Mouse (Mus musculus) adrenal gland, postnatal 14 days (tissue): ENCODE measurements around the gene Syvn1. TPM values are rescaled to one million over a fixed set of nuclear protein-coding genes. Genes with fewer than 3 reads are reported as not detected.

Experiments used
- DNase-seq: peaks from one replicate; pipeline ENCODE4 v3.0.0; 2021; ENCODE audit warnings: mixed read lengths
- long read RNA-seq, 2 experiments: library from polyadenylated mRNA; stranded (forward); transcript quantifications; one replicate each; pipeline ENCODE4 v2.0.0; 2021
- total RNA-seq: library from RNA; stranded (reverse); gene quantifications from 2 replicates; pipeline ENCODE4 v1.2.3, GENCODE M21; 2021

Gene Syvn1
- total RNA-seq: 53.2 and 54.8 TPM in 2 replicates
- long read RNA-seq, experiment 1, transcript Syvn1-204 (16 exons, 3,464 nt): major isoform, 10 of 35 reads
- long read RNA-seq, experiment 1, partial matches to known transcripts: 16 of 35 reads
- long read RNA-seq, experiment 1, other reads (novel, unspliced or antisense): 9 of 35 reads
- long read RNA-seq, experiment 2, partial matches to known transcripts: 7 of 20 reads
- long read RNA-seq, experiment 2, other reads (novel, unspliced or antisense): 10 of 20 reads

DNA sequence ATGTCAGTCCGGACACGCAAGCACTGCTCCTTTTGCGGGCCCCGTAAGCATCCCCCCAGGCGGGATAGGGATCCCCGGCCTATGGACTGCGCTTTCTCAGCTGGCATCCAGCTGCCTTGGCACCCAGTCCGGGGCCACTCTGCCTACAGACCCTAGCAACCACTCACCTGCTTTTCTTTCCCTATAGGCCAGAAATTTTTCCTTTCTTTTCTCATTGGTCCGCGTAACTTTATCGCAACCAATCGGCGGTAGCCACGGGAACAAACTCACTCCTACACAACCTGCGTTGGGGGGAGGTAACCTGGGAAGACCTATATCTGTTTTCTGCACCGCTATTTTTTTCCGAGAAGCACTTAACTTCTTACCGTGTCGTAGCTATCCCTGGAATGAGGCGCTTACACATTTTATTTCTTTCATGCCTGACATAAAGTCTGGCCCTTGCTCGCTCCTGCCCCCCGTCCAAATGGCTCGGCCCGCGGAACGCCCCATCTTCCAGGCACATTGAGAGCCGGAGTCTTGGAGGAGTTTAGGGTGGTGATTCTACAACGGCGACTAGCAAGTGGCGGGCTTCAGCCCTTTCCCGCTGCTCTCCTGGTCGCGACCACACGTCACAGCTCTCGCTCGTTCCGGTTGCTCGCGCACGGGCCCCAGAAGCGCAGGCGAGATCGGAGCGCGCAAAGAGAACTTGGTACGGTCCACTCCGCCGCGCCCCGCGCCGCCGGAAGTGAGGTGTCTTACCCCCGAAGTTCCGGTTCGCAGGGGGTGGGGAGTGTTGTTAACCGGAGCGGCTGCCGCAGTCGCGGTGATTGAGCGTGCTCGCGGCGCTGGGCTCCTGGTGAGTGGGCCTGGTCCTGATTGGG, at the start of gene Syvn1:
Gene Syvn1, plus strand, starts transcription at position 283 of the 860 bp plus-strand sequence.
- peak; percentile 94 for DNase-seq

DNA sequence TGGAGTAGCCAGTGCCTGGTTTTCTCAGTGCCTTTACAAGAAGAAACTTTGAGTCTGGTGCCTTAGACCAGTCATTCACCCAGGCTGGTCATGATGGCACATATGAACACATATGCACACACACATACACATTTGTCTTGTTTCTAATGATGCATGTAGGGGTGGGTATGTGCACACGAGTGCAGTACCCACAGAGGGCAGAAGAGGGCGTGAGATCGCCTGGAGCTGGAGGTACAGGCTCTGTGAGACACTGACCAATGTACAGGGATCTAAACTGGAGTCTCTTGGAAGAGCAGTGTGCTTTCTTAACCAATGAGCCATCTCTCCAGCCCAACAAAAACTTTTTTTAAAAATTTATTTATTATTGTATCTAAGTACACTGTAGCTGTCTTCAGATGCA, 48.2 kb upstream of the Syvn1 start:
- no peak for DNase-seq

DNA sequence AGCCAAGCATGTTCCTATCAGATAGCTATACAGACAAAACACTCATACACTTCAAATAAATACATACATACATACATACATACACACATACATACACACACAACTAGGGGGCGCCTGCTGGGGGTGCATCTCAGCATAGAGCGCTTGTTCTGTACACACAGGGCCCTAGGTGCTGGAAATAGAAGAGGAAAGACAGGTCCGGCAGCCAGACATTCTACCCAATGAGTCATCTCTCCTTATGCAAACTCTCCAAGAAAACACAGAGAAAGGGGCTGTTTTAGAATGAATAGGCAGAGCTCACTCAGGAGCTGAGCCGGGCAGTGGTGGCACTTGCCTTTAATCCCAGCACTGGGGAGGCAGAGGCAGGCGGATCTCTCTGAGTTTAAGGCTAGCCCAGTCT, 46.4 kb upstream of the Syvn1 start:
- DNase-seq: no peak

DNA sequence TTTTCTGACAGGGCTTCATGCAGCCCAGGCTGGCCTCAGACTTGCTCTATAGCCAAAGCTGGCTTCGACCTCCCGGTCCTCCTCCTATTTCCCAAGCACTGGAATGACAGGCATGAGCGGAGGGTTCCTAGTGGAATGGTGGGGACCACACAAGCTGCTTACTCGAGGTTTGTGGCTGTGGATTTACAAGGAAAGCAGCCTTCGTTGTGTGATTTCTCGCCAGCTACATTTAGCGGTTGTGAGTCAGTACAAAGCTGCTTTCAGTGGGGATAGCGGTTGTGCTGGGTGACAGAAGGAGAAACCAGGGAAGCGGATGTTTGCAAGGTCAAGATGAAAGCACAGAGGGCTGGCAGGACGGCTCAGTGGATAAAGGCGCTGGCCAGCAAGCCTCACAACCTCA, 40.8 kb upstream of the Syvn1 start:
- DNase-seq: no peak

DNA sequence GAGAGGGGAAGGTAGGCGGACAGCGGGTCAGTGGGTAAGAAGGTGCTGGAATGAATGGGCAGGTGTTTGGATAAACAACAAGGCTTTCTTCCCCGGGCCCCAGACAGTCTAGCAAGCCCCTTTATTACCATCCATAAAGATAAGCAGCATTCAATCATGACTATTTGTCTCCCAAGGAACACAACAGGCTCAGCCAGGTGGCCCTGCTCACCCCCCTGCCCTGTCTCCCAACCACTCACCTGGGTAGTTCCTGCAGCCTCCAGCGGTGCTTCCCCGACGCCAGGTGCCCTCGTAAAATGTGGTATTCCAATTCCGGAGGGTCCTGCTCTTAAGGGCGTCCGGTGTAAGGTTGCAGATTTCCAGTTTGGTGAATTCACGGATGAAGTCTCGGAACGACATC, 39.4 kb upstream of the Syvn1 start:
- DNase-seq: no peak

DNA sequence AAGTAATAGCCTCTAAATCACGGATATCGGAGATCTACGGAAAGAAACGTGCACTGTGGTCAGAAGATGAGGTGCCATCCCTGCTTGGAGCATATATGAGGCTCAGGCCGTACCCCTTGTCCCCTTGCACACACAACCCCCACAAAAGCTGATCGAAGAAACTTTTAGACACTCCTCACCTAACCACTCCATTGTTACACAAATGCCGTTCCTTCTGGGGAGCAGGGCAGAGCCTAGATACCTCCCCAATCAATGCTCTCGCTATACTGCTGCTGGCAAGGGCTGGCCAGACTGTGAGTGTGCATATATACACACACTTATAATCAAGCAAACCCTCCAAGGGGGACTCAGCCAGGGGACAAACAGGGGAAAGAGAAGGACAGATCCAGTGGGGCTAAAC, 37.2 kb upstream of the Syvn1 start:
- DNase-seq: no peak

DNA sequence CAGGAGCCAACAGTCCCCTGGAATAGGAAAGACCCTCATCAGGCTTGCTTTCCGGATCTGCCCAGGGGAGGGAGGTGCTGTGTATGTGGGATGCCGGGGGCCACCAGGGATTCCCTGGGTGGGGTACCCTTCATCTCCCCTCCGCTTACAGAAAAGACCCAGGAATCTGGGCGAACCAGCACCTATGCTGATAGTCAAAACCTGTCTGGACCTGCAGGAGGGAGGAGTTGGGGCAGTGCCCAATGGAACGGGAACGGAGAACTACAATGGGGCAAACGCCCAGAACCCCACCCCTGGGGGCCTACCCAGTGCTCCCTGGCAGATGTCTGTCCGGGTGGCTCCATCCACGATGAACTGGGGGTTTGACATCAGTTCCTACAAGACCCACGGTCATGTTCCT, 32.7 kb upstream of the Syvn1 start:
- DNase-seq: no peak

DNA sequence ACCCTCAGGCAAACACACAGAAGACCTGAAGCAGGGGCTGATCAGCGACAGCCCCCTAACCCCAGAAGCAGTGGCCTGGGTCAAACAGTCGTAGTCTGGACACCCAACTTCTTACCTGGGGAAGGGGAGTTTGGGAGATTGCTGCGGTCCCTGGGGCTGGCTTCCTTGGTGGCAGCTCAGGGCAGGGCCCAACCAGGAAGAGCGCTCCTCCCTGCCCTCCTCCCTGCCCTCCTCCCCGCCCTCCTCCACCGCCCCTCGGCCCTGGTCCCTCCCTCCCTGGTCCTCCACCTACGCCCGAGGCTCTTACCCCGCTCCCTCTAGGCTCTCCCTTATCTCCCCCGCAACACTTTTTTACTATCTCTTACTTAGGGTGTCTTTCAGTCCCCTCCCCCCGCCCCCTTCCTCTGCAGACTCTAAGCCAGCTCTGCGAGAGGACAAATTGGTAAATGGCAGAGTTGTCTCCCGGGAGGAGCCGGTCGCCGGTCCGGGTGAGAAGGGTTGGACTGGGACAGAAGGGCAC, 31.3 kb upstream of the Syvn1 start:
- peak; percentile 74 for DNase-seq

DNA sequence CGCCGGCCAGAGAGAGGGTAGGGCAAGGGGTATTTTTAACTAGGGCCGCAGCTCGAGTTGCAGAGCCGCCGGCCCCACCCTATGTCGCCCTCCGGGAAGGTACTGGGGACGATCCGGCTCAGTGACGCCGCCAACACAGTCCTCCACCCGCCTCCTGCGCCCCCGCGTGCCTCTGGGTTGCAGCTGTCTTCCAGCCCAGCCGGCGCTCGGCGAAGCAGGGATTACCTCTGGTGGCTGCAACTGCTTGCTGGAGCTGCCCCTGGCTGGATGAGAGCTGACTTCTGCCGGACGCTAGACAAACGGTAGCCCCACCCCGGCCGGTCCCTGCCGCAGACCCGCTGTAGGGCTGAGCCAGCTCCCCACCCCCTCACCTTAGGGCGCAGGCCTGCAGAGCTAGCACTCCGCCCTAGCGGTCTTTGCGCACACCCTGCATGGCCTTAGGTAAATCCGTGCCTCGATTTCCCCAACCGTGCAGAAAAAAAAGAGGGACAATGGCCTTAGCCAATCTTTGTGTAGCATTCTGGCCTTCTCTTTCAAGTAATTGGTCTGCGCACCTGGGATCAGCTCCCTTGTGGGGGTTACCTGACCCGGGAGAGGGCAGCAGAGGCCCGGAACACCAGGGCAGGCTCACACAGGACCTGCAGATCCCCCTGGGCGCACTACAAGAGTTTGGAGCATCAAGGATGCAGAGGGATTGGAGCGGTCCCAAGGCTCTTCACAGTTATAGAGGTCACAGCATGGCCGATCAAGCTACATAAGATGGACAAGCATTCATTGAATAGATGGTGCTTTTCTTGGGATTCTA, 30.7 kb upstream of the Syvn1 start, which contains the start of gene Capn1:
Gene Capn1, minus strand, starts transcription at position 387 of the 805 bp plus-strand sequence.
- DNase-seq: peak; percentile 88

DNA sequence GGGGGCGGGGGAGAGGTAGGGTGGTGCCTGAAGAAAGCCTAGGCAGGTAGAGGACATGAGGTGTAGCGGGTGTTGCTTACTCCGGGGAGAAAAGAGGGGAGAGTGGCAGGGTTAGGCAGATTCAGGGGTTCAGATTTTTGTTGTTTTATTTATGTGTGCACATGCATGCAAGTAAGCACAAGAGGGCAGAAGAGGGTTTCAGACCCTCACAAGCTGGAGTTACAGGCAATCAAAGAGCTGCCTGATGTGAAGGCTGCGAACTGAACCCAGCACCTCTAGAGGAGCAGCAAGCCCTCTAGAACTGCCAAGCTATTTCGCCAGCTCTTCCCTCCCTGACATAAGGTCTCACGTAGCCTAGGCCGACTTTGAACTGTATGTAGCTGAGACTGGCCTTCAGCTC, 29.8 kb upstream of the Syvn1 start:
- peak; percentile 18 for DNase-seq

DNA sequence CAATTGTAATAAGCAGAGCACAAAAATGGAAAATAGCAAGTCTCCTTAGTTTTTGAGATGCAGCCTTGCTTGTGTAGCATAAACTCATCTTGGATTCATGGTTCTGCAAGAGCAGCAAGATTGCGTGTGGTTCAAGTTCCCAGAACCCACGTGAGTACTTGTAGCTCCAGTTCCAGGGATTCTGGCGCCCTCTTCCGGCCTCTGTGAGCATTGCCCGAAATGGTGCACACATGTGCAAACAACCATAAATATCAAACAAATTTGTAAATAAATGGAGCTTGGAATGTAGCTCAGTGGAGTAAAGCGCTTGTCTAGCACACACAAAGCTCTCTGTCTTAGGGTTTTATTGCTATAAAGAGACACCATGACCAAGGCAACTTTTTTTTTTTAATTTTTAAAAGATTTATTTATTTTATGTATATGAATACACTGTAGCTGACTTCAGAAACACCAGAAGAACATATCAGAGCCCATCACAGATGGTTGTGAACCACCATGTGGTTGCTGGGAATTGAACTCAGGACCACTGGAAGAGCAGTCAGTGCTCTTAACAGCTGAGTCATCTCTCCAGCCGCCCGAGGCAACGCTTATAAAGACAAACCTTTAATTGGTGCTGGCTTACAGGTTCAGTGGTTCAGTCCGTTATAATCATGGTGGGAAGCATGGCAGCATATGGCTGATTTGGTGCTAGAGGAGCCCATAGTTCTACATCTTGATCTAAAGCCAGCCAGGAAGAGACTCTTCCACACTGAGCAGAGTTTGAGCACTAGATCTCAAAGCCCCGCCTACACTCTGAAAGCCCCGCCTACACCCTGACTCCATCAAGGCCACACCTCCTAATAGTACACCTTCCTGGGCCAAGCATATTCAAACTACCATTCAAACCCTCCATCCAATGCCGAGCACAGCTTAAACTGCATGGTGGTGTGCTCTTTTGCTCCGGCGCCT, 28.0 kb upstream of the Syvn1 start:
- DNase-seq: peak; percentile 94

DNA sequence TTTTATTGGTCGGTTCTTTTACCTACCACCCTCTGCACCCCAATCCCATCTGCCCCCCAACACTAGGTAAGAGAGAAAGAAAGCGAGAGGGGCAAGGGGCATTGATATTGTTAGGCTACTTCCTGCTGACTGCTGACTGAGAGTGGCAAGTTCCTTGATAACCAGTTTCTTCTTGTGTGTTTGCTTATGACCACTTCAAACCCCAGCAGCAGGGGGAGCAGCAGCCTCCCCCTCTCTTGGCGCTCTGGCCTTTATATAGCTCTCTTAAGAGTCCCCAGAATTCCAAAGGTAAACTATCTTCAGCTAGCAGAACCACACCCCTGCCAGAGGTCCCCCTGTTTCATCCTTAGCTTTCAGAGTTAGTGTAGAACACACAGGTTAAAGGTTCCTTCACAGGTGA, 26.1 kb upstream of the Syvn1 start:
- DNase-seq: no peak

DNA sequence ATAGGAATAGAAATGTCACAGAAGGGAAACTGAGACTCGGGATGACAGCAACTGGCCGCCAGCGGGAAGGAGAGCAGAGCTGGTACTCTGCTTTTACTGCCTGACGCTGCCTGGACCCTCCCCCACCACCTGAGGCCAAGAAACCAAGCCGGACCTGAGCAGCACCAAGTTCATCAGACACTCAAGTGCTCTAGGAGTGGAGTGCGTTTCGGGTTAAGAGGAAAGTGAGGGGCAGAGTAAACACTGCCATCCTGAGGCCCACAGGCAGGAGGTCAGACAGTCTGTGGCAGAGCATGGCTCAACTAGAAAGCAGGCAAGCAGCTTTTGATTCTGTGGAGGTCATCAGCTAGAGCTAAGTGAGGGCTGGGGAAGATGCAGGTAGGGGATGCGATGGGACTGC, 23.3 kb upstream of the Syvn1 start:
- DNase-seq: no peak

DNA sequence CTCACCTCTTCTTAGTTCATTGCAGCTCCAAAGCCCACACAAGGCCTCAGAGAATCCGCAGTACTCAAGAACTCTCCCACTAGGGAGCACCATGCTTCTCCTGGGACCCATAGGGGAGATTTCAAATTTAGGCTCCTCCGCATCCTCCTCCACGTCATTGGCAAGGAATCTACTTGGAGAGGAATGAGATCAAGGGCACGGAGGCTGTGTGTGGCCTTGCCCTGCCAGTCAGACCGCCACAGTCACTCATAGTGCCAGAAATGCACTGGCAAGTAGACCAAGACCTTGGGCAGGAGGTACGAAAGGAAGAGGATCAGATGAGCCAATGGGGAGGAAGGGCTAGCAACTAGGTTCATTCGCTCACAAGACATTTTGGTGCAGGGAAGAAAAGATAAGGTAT, 22.4 kb upstream of the Syvn1 start:
- peak; percentile 81 for DNase-seq

DNA sequence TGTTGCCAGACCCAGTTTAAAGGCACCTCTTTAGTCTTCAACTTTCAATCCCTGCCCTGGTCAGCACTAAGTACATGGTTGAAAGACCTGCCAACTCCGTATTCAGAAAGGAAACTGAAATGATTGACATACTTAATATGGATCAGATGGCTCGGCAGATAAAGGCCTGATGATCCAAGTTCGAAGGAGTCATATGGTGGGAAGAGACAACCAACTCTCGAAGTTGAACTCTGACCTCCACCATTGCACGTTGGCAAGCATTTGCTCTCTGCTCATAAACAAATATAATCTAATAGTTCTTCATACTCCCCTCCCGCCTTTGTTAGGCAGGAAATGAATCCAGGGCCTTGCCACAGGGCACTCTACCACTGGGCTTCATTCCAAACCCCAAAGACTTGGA, 17.4 kb upstream of the Syvn1 start:
- DNase-seq: no peak

DNA sequence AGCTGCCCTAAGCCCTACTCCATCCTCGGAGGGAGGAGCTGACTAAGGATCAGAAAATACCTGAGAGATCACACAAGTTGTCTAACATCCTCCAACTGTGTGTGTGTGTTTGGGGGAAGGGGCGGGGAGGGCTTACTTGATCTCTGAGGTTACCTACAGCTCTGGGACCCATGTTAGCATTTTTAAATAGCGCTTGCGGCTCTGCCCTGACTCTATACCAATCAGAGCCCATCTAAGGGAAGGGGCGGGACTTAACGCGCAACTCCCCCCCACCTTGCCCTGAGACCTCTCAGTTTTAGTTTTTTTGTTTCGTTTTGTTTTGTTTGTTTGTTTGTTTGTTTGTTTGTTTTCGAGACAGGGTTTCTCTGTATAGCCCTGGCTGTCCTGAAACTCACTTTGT, 16.9 kb upstream of the Syvn1 start:
- DNase-seq: no peak

DNA sequence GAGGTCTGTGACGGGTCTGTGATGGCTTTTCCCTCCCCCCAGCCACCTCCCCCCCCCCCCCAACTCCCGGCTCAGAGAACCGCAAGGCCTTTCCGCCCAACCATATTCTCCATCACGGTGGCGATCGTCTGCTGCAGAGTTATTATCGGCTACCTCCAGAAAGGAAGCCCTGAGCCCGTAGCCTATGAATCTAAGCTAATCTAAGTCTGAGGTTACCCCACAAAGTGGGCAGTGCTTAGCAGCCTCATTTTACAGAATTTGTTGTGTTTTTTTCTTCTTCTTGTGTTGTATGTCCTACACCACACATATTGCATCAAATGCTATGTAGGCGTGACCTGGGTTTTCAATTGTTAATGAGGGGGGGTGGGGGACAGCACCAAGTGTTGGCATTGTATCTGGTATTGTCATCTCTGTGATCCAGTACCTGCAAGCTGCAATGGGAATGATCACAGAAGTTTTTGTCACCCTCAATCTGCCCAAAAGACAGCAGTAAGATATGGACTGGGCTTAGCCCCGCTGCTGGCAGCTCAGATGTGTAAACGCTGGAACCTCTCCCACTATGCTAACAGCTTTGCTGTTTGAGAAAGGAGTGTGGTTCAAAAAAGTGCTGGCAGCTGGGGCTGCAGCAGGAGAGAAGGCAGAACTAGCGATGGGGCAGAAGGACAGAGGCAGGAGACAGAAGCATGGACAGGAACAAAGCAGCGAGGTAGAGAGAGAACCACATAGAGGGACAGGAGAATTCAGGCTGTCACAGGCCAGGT, 15.7 kb upstream of the Syvn1 start:
- no peak for DNase-seq

DNA sequence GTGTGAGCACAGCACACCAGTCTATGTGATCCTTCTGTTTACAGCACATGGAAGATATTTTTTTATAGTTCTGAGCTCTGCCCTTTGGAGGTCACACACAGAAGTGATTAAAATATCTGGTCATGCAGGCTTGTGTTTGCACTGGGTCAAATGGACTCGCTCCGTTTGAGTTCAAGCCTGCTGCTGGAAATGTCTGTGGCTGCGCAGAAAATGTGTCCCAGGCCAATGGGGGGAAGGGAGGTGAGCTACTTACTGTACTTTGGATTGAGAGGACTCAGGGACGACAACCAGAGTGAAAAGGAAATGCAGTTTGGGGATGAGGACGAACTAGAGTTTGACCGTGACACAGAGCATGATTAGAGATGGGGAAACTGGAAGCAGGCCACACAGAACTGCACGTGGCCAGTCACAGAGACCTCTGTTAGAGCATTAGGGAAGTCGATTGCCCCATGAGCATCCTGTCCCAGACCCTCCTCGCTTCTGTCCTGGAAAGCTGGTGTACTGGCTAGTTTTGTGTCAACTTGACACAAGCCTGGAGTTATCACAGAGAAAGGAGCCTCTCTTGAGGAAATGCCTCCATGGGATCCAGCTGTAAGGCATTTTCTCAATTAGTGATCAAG, 10.3 kb upstream of the Syvn1 start:
- no peak for DNase-seq

DNA sequence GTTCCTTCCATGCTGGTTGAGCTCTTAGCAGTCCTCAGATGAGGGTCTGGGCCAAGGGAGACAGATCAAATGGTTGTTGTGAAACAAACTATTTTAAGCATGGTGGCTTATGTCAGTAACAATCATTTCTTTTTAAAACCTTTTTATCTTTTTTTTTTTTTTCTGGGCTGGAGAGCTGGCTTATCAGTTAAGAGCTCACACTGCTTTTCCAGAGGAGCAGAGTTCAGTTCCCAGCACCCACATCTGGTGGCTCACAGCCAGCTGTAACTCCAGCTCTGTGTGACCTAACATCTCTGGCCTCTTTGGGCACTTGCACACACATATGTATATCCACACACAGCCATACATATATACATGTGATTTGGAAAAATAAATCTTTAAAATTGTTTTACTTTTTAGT, 8.7 kb upstream of the Syvn1 start:
- no peak for DNase-seq

DNA sequence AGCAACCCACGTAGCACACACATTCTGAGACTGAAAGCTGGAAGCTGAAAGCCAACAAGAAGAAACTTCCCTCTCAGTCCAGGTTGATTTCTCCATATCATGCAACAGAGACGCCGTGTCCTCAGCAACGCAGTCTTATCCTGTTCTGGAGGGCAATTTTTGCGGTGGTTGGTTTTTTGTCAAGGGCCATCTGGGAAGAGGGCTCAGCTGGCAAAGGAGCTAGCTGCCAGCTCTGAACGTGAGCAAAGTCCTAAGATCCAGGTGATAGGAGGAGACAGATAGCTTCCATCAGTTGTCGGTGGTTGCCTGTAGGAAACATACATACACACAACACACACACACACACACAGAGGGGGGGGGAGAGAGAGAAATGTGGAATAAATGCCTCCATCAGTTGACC, 8.1 kb upstream of the Syvn1 start:
- no peak for DNase-seq
